Mouse (Mus musculus): ENCODE results near the gene Csmd2.

DNA sequence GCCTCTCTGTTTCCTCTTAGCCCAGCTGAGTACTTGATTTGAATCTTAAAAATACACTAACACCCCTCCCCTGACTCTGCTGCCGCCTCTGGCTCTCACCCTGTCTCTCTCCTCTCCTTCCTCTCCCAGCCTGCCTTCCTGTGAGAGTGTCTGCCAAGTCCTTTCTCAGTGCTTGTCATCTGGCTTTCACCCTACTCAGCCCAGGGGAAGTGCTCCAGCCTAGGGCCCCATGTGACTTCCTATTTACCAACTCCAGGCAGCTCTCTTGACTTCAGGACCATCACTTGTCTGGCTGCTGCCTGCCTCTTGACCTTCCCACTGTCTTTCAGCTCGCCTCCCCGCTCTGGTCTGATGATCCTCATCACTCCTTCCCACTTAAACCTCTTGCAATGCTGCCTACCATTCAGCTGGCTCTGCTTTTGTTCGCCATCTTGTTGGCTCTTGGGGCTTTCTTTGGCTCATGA, 15.0 kb downstream of the Csmd2 start:
- TF ChIP-seq POLR2A (IDR thresholded peaks at IDR 0.05; ENCODE audit: borderline replicate concordance, control insufficient read depth, low read depth, low read length) (no peak), CTCF (IDR thresholded peaks at IDR 0.05; ENCODE audit: control insufficient read depth, insufficient read depth, low read length) (no peak)
